Mouse (Mus musculus) hematopoietic multipotent progenitor cell, adult 10-12 weeks (in vitro differentiated cells): ENCODE results near the gene Spag6. TPM values are rescaled to one million over a fixed set of nuclear protein-coding genes. Genes with fewer than 3 reads are reported as not detected.

ENCODE experiments used
- polyA plus RNA-seq: library from polyadenylated mRNA; stranded (reverse); fragments of >175 nt; gene quantifications from 2 replicates; pipeline ENCODE4 v1.2.3, GENCODE M21; 2012; ENCODE audit warnings: low replicate concordance

Spag6 gene
- 0.37 and 3.0 TPM in 2 replicates for polyA plus RNA-seq

DNA sequence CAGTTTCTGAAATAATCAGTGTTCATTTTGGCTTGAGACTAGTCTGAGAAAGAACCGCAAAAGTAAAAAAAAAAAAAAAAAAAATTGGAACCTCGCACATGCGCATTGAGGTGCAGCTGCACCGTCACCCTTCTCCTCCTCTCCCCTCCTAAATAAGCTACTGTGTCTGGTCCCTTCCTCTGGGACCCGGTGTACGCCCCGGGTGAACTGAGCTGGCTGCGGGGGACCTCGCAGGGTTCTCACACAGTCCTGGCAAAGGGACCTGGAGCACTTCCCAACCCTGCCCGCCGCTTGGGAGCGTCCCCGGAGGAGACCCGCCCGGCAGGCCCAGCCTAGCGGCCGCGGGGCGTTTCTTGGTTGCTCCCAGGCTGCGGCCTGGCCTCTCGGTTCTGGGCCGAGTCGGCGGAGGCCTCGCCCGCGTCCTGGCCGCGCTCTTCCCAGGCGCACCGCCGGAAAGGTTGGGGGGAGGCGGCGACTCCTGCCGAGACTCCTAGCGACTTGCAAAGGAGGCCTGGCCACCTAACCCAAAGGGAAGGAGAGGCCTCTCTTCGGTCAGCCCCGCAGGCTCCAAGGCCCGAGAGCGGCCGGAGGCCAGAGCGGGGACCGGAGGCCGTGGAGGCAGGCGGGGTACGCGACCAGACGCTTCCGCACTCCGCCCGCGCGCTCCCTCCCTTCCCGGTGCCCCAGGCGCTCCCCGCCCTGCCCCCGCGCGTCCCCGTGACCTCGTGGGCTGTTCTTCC is at the start of gene Spag6:
Spag6 (plus strand) TSS at position 162 of the 740 bp plus-strand sequence.

GRCm38 (mm10) chr2:18672133-18672765 is 21.6 kb upstream of the Spag6 start, which contains the start of gene Commd3:
Gene Commd3 (plus strand): TSS chr2:18672384.

DNA sequence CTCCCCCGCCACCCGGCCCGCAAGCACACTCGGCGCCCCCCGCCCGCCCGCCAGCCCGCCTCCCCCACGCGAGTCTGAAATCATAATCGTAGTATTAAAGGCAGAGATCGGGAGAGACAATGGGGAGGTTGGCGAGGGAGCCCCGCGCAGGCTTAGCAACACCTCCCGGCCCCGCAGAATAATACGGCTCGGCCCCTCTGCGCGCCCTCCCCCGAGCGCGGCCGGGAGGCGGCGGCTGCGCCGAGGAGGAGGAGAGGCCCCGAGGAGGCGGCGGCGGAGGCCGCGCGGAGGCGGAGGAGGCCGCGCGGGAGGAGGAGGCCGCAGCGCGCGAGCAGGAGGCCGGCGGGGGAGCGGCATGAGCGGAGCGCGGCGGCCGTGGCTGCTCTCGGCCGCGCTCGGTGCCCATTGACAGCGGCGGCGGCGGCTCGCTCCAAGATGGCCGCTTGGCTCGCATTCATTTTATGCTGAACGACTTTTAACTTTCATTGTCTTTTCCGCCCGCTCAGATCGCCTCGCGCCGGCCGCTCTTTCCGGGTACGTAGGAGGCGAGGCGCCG is 16.8 kb upstream of the Spag6 start, which contains the start of gene Bmi1:
Bmi1 (plus strand) TSS at position 83 of the 556 bp plus-strand sequence.

Other genes with a start within 250 kb of the Spag6 start
- 48.0 and 159 TPM in 2 replicates for gene Commd3, start 21.6 kb upstream of the Spag6 start, polyA plus RNA-seq
- 29.1 and 34.8 TPM in 2 replicates for gene Bmi1, start 17.0 kb upstream of the Spag6 start, polyA plus RNA-seq